Mouse (Mus musculus) lung, postnatal 0 days (tissue): Measurements from ENCODE around the gene Tmem150a.

Experiments used
- CTCF ChIP-seq: IDR thresholded peaks from 2 replicates; pipeline ENCODE4 v1.5.1; 2016; ENCODE audit warnings: antibody characterized with exemption, mild to moderate bottlenecking
- EP300 ChIP-seq: IDR thresholded peaks from 2 replicates; pipeline ENCODE4 v1.6.1; 2016; ENCODE audit warnings: antibody characterized with exemption, mild to moderate bottlenecking, control low read depth

GRCm38 (mm10) chr6:72366844-72367443, 11.7 kb downstream of the Tmem150a start, which contains the start of gene Rnf181:
- TF ChIP-seq CTCF, result no peak
- TF ChIP-seq EP300, result no peak
